31 mouse cellular contexts compared by ENCODE assay signal in the genomic region with DNA sequence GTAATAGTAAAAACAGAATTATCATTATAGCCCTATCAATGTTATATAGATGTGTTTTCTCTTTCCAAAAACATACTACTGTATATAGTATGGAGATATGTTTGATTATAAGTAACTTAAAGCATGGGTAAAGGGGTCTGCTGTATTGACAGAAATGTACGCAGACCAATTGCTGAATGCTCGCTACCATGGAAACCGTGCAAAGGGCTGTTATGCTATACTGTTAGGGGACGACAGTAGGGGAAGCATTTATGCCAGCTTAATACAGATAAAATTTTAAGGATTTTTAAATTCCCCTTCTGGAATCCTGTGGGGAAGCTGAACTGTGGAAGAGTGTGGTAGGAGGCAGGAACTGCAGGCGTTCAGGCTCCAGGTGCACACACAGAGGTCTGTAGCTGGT.
A peak's percentile ranks its signal among the peaks of the same experiment; 100 is the strongest.
DNase-seq lines count a peak whose midpoint lies in the region; ATAC-seq and TF ChIP-seq lines count a peak whose summit lies in the region.
"Had no signal": no experiment of that assay in that cellular context is flagged by ENCODE, and none has a peak within 500 bp of the region (broad histone marks: within the 10 kb centered on the region; RNA-seq: fewer than 3 reads in every experiment).

No protein-coding gene starts in this region.

- DNase-seq in forebrain, postnatal 0 days: peak; percentile 32
- peak; percentile 26 for DNase-seq in hindbrain, postnatal 0 days (ENCODE audit: low spot score)
- no peak for DNase-seq in midbrain, embryonic 11.5 days (ENCODE audit: low spot score, missing footprints)
- DNase-seq in kidney, adult 9 months: no peak
- DNase-seq: adrenal gland, postnatal 10 days; adrenal gland, postnatal 36 days; B cell, adult 2 months; cerebellum, adult 11-12 months; cerebellum, adult 8-10 months; cerebellum, postnatal 10 days; cerebellum, postnatal 36 days; embryo, embryonic 11 days; gastrocnemius, postnatal 10 days; gastrocnemius, postnatal 36 days; heart, postnatal 10 days; heart, postnatal 36 days had no signal

- 0 out of 2 replicates have a peak, but pooled peaks cover 2% of the 10 kb centered on the region for H3K9me3 ChIP-seq in forebrain, postnatal 0 days (ENCODE audit: low read length)
- H3K9me3 ChIP-seq in forebrain, embryonic 13.5 days (replicated peaks): no peaks in the 10 kb centered on the region
- peaks cover 2% of the 10 kb centered on the region; the same call in 1 of the 2 replicates for H3K9me3 ChIP-seq in hindbrain, postnatal 0 days (ENCODE audit: low read length)
- H3K9me3 ChIP-seq in hindbrain, embryonic 13.5 days: no peaks in the 10 kb centered on the region; the same call in 1 of the 2 replicates
- 0 out of 2 replicates have a peak, but pooled peaks cover 3% of the 10 kb centered on the region for H3K9me3 ChIP-seq in midbrain, embryonic 16.5 days (replicated peaks; ENCODE audit: control insufficient read depth, low read length, poor library complexity, severe bottlenecking)
- H3K9me3 ChIP-seq in midbrain, embryonic 11.5 days (ENCODE audit: control insufficient read depth, low read length): no peaks in the 10 kb centered on the region
- H3K9me3 ChIP-seq: embryonic facial prominence, embryonic 10.5 days; embryonic facial prominence, embryonic 13.5 days; forebrain, embryonic 15.5 days; heart, embryonic 15.5 days; hindbrain, embryonic 10.5 days; hindbrain, embryonic 15.5 days had no signal

- no peak for TF ChIP-seq CTCF in forebrain, postnatal 0 days (IDR thresholded peaks at IDR 0.05; ENCODE audit: low read depth)
- TF ChIP-seq CTCF in hindbrain, postnatal 0 days (IDR thresholded peaks at IDR 0.05; ENCODE audit: low read depth): no peak

- no peaks in the 10 kb centered on the region for H3K27me3 ChIP-seq in forebrain, postnatal 0 days (ENCODE audit: insufficient read depth, low read length)
- H3K27me3 ChIP-seq in forebrain, embryonic 13.5 days: peaks cover 16% of the 10 kb centered on the region; the same call in 1 of the 2 replicates
- H3K27me3 ChIP-seq in hindbrain, postnatal 0 days (ENCODE audit: insufficient read depth, low read length): no peaks in the 10 kb centered on the region
- H3K27me3 ChIP-seq in hindbrain, embryonic 13.5 days: 0 out of 2 replicates have a peak, but pooled peaks cover 3% of the 10 kb centered on the region
- H3K27me3 ChIP-seq in midbrain, embryonic 16.5 days (ENCODE audit: control insufficient read depth, insufficient read depth, low read depth, low read length): no peaks in the 10 kb centered on the region
- no peaks in the 10 kb centered on the region for H3K27me3 ChIP-seq in midbrain, embryonic 11.5 days (ENCODE audit: control insufficient read depth, insufficient read depth, low read length)
- H3K27me3 ChIP-seq: embryonic facial prominence, embryonic 13.5 days; forebrain, embryonic 15.5 days; heart, embryonic 15.5 days; hindbrain, embryonic 15.5 days had no signal

- H3K27ac ChIP-seq in forebrain, postnatal 0 days (ENCODE audit: low read depth, low read length): no peak overlapping the region
- H3K27ac ChIP-seq in forebrain, embryonic 13.5 days: no peak overlapping the region
- no peak overlapping the region for H3K27ac ChIP-seq in hindbrain, postnatal 0 days
- H3K27ac ChIP-seq in hindbrain, embryonic 13.5 days: no peak overlapping the region
- H3K27ac ChIP-seq in midbrain, embryonic 16.5 days (ENCODE audit: low read length): no peak overlapping the region
- no peak overlapping the region for H3K27ac ChIP-seq in midbrain, embryonic 11.5 days (ENCODE audit: low read depth, low read length)
- H3K27ac ChIP-seq: embryonic facial prominence, embryonic 10.5 days; embryonic facial prominence, embryonic 13.5 days; forebrain, embryonic 15.5 days; heart, embryonic 15.5 days; hindbrain, embryonic 10.5 days; hindbrain, embryonic 15.5 days had no signal

- WGBS in forebrain, postnatal 0 days: 61% methylated on average over 5 of the region's 5 CpGs
- WGBS in forebrain, embryonic 13.5 days: 85% methylated on average over 5 of the region's 5 CpGs
- 58% methylated on average over 5 of the region's 5 CpGs for WGBS in hindbrain, postnatal 0 days
- 80% methylated on average over 5 of the region's 5 CpGs for WGBS in hindbrain, embryonic 13.5 days
- 68% methylated on average over 5 of the region's 5 CpGs for WGBS in midbrain, embryonic 16.5 days
- WGBS in midbrain, embryonic 11.5 days: 91% methylated on average over 5 of the region's 5 CpGs

- H3K4me2 ChIP-seq in forebrain, postnatal 0 days (ENCODE audit: low read depth): no peak overlapping the region
- H3K4me2 ChIP-seq in forebrain, embryonic 13.5 days: no peak overlapping the region
- no peak overlapping the region for H3K4me2 ChIP-seq in hindbrain, postnatal 0 days (ENCODE audit: low read depth, low read length)
- H3K4me2 ChIP-seq in hindbrain, embryonic 13.5 days: no peak overlapping the region
- no peak overlapping the region for H3K4me2 ChIP-seq in midbrain, embryonic 16.5 days (ENCODE audit: low read length)
- no peak overlapping the region for H3K4me2 ChIP-seq in midbrain, embryonic 11.5 days
- H3K4me2 ChIP-seq: embryonic facial prominence, embryonic 13.5 days; forebrain, embryonic 15.5 days; heart, embryonic 11.5 days; heart, embryonic 15.5 days; hindbrain, embryonic 15.5 days had no signal

- no peak overlapping the region for H3K9ac ChIP-seq in forebrain, postnatal 0 days
- no peak overlapping the region for H3K9ac ChIP-seq in forebrain, embryonic 13.5 days
- no peak overlapping the region for H3K9ac ChIP-seq in hindbrain, postnatal 0 days (replicated peaks; ENCODE audit: low read length)
- no peak overlapping the region for H3K9ac ChIP-seq in hindbrain, embryonic 13.5 days
- no peak overlapping the region for H3K9ac ChIP-seq in midbrain, embryonic 16.5 days (ENCODE audit: low read depth, low read length)
- no peak overlapping the region for H3K9ac ChIP-seq in midbrain, embryonic 11.5 days (ENCODE audit: low read length)
- H3K9ac ChIP-seq: embryonic facial prominence, embryonic 13.5 days; forebrain, embryonic 15.5 days; heart, embryonic 15.5 days; hindbrain, embryonic 15.5 days had no signal

- no peaks in the 10 kb centered on the region for H3K4me1 ChIP-seq in forebrain, postnatal 0 days (ENCODE audit: insufficient read depth)
- H3K4me1 ChIP-seq in forebrain, embryonic 13.5 days: peaks cover 14% of the 10 kb centered on the region
- H3K4me1 ChIP-seq in hindbrain, postnatal 0 days (ENCODE audit: insufficient read depth, low read length): no peaks in the 10 kb centered on the region
- peaks cover 1% of the 10 kb centered on the region; the same call in 1 of the 2 replicates for H3K4me1 ChIP-seq in hindbrain, embryonic 13.5 days (replicated peaks)
- peaks cover 4% of the 10 kb centered on the region; the same call in 1 of the 2 replicates for H3K4me1 ChIP-seq in midbrain, embryonic 16.5 days (ENCODE audit: control insufficient read depth, insufficient read depth, low read length)
- no peaks in the 10 kb centered on the region for H3K4me1 ChIP-seq in midbrain, embryonic 11.5 days (ENCODE audit: control insufficient read depth, insufficient read depth, low read length)
- H3K4me1 ChIP-seq: embryonic facial prominence, embryonic 13.5 days; heart, embryonic 15.5 days; hindbrain, embryonic 10.5 days had no signal

- no peak overlapping the region for H3K4me3 ChIP-seq in forebrain, postnatal 0 days (ENCODE audit: low read depth, low read length)
- H3K4me3 ChIP-seq in forebrain, embryonic 13.5 days: no peak overlapping the region
- H3K4me3 ChIP-seq in hindbrain, postnatal 0 days (ENCODE audit: low read length): no peak overlapping the region
- H3K4me3 ChIP-seq in hindbrain, embryonic 13.5 days: no peak overlapping the region
- no peak overlapping the region for H3K4me3 ChIP-seq in midbrain, embryonic 16.5 days (ENCODE audit: low read depth, low read length)
- H3K4me3 ChIP-seq in midbrain, embryonic 11.5 days (ENCODE audit: low read depth, low read length): no peak overlapping the region
- H3K4me3 ChIP-seq: embryonic facial prominence, embryonic 10.5 days; embryonic facial prominence, embryonic 13.5 days; erythroblast, embryonic 14.5 days; forebrain, embryonic 15.5 days; heart, embryonic 15.5 days; hindbrain, embryonic 10.5 days; hindbrain, embryonic 15.5 days had no signal

- peak; percentile 73 for ATAC-seq in forebrain, postnatal 0 days
- no peak for ATAC-seq in forebrain, embryonic 13.5 days
- peak; percentile 45; the same call in 1 of the 2 replicates for ATAC-seq in hindbrain, postnatal 0 days
- no peak for ATAC-seq in hindbrain, embryonic 13.5 days (ENCODE audit: low FRiP score)
- ATAC-seq in midbrain, embryonic 16.5 days: peak; percentile 58; the same call in 1 of the 2 replicates
- no peak for ATAC-seq in midbrain, embryonic 11.5 days (ENCODE audit: low FRiP score)
- ATAC-seq: forebrain, embryonic 15.5 days; inflammation-experienced regulatory T-cells, adult 6 months; intestine, embryonic 16.5 days; Patski had no signal

- no peaks in the 10 kb centered on the region for H3K36me3 ChIP-seq in forebrain, postnatal 0 days (ENCODE audit: insufficient read depth)
- no peaks in the 10 kb centered on the region for H3K36me3 ChIP-seq in forebrain, embryonic 13.5 days (ENCODE audit: poor library complexity, severe bottlenecking)
- no peaks in the 10 kb centered on the region for H3K36me3 ChIP-seq in hindbrain, postnatal 0 days (ENCODE audit: insufficient read depth, low read length)
- H3K36me3 ChIP-seq in hindbrain, embryonic 13.5 days: no peaks in the 10 kb centered on the region
- no peaks in the 10 kb centered on the region for H3K36me3 ChIP-seq in midbrain, embryonic 16.5 days (ENCODE audit: control insufficient read depth, insufficient read depth, low read length)
- no peaks in the 10 kb centered on the region for H3K36me3 ChIP-seq in midbrain, embryonic 11.5 days (ENCODE audit: control insufficient read depth, insufficient read depth, low read length)
- H3K36me3 ChIP-seq: embryonic facial prominence, embryonic 10.5 days; embryonic facial prominence, embryonic 13.5 days; forebrain, embryonic 15.5 days; G1E; heart, embryonic 15.5 days; hindbrain, embryonic 10.5 days; hindbrain, embryonic 15.5 days had no signal

Comparison
In these comparisons a context has a peak if more than half of its experiments do, and no peak if none do; other contexts are left out.
1. ATAC-seq: peak in forebrain, postnatal 0 days (single experiment), hindbrain, postnatal 0 days (single experiment) and midbrain, embryonic 16.5 days (single experiment); none in forebrain, embryonic 13.5 days (single experiment), hindbrain, embryonic 13.5 days (single experiment) and midbrain, embryonic 11.5 days (single experiment).
2. DNase-seq: peak in forebrain, postnatal 0 days (single experiment) and hindbrain, postnatal 0 days (single experiment); none in midbrain, embryonic 11.5 days (single experiment) and kidney, adult 9 months (single experiment).